Comparison of ENCODE assay signal across 18 mouse cellular contexts in the genomic region with DNA sequence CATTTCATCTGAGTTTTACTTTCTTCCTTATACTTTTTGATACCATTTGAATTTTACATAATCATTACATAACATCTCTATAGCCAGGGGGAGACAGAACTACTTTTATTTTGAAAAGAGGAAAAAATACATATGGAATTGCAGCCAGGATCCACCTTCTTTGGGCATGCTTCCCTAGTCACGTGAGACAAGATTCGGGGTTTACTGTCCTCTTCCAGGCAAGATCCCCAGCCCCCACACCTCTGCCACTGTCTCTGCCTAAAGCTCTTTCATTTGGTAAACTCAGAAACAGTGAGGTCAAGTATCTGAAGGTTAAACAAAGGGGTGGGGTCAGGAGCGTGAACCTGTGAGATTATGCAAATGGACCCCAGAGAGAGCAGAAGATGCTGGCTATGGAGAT. TPM values are rescaled to one million over a fixed set of nuclear protein-coding genes. Genes with fewer than 3 reads are reported as not detected.
A peak's percentile ranks its signal among the peaks of the same experiment; 100 is the strongest.
DNase-seq lines count a peak whose midpoint lies in the region; TF ChIP-seq lines count a peak whose summit lies in the region.
"Had no signal": no experiment of that assay in that cellular context is flagged by ENCODE, and none has a peak within 500 bp of the region (broad histone marks: within the 10 kb centered on the region; RNA-seq: fewer than 3 reads in every experiment).

No protein-coding gene starts in this region.

- intact Hi-C loops in left cerebral cortex, postnatal 4 days (cut with DNase I) = no loop called here
- intact Hi-C loops in left cerebral cortex, adult 2 months (cut with DNase I) = loop anchor here (2.0 kb wide), 1 partner anchor 23 kb away; no protein-coding TSS in a partner anchor

- TF ChIP-seq CTCF in left cerebral cortex, adult 2 months (IDR thresholded peaks at IDR 0.05) = no peak

- peak; percentile 69 to 82 for DNase-seq in frontal cortex, adult 2 months (ENCODE audit: extremely low spot score in 1 of 2, low spot score in 1 of 2)
- DNase-seq in frontal cortex, postnatal 14 days (ENCODE audit: low spot score in 2 of 2) = no peak
- peak; percentile 47 for DNase-seq in left cerebral cortex, adult 11 months (ENCODE audit: low spot score)
- no peak for DNase-seq in left cerebral cortex, postnatal 4 days
- DNase-seq in left cerebral cortex, adult 2 months (ENCODE audit: extremely low spot score in 1 of 2, low spot score in 2 of 2) = peak in 1 of 2 experiments; percentile 56
- peak; percentile 82 for DNase-seq in telencephalon, adult 2 months (ENCODE audit: low read depth, low spot score)
- DNase-seq in urinary bladder, adult 2 months (ENCODE audit: low spot score) = no peak
- DNase-seq: adrenal gland, postnatal 10 days; cerebellum, adult 11-12 months; cerebellum, adult 9-10 months; forebrain, postnatal 0 days; gastrocnemius, postnatal 14 days had no signal

- peak overlapping the region; percentile 82 for H3K27ac ChIP-seq in left cerebral cortex, adult 2 months
- H3K27ac ChIP-seq: embryonic facial prominence, embryonic 10.5 days; forebrain, embryonic 13.5 days; hindbrain, embryonic 10.5 days; hindbrain, embryonic 14.5 days had no signal

- no peak overlapping the region for H3K4me3 ChIP-seq in left cerebral cortex, adult 2 months
- H3K4me3 ChIP-seq: embryonic facial prominence, embryonic 10.5 days; forebrain, embryonic 13.5 days; heart, embryonic 12.5 days; hindbrain, embryonic 10.5 days had no signal

RNA-seq across cellular contexts. Expression of a gene that starts 6.7 kb away (rescaled TPM):
- 169 and 196 TPM in 2 replicates for polyA plus RNA-seq in frontal cortex, adult 2 months (2012; rRNA removed)
- 100 to 1,000 TPM; 204 to 209 TPM for total RNA-seq in left cerebral cortex, postnatal 4 days (2021)
- total RNA-seq in left cerebral cortex, adult 2 months (2021) = 100 to 1,000 TPM; 729 to 754 TPM
- 0.19 and 0.43 TPM in 2 replicates for polyA plus RNA-seq in urinary bladder, adult 2 months (2012; rRNA removed)
- polyA plus RNA-seq: C2C12 had no signal

Comparison
In these comparisons a context has a peak if more than half of its experiments do, and no peak if none do; other contexts are left out.
1. DNase-seq: peak in frontal cortex, adult 2 months (2 of 2), left cerebral cortex, adult 11 months (single experiment) and telencephalon, adult 2 months (single experiment); none in frontal cortex, postnatal 14 days (0 of 2), left cerebral cortex, postnatal 4 days (single experiment) and urinary bladder, adult 2 months (single experiment).